Mouse (Mus musculus): ENCODE results near the gene Pik3r1. TPM values are rescaled to one million over a fixed set of nuclear protein-coding genes. Genes with fewer than 3 reads are reported as not detected.

Gene Pik3r1
- polyA plus RNA-seq (2015; fragmentation: Nextera tagmentation; extraction: Ambion mirVana): 22.8 and 28.6 TPM in 2 replicates

DNA sequence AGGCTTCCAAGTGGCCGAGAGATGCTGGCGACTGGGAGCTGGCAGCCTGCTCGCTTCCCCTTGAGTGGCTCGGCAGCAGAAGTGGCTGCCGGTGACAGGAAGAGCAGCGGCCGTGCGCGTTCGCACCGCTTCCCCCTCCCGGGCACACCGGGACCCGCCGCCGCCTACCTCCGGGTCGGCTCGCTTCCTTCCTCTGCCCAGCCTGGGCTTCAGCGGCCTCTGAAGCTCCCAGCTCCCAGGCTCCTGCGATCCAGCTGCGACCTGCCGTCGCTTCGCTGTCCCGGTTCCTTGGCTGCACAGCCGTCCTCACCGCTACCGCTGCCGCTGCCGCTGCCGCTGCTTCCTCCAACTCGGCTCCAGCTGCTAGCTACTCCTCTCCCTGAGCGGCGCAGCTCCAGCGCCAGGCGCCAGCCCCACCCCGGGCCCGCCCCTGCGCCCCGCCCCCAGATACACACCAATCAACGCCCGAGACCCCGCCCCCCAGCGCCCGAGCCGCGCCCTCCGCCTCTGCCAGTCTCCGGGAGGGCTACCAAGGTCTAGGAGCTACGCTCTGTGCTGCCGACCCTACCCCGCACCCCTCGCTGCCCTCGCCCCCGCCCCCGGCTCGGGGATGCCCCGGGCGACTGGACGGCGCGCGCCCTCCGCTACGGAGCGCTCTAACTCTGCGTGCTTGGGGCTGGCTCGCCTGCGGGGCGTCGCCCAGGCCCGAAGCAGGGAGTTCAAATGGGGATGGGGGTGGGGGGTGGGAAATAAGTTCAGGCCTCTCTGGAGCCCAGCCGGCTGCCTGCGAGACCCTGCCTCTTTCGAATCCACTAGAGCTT lies at the start of gene Pik3r1:
Pik3r1 (minus strand) TSS at position 409 of the 821 bp plus-strand sequence.
- peak within 1 kb of the TSS; percentile 85 for H3K9ac ChIP-seq
- H3K9me3 ChIP-seq: no peaks in the 10 kb centered on the region
- peak within 1 kb of the TSS; percentile 78 for H3K4me3 ChIP-seq
- H3K4me1 ChIP-seq: peaks cover 36% of the 10 kb centered on the region
- H3K27me3 ChIP-seq: no peaks in the 10 kb centered on the region
- ATAC-seq (ENCODE audit: borderline replicate concordance, extremely low read depth, low FRiP score, low TSS enrichment): peak; percentile 97
- peak within 1 kb of the TSS; percentile 91 for H3K4me2 ChIP-seq
- H3K27ac ChIP-seq: peak within 1 kb of the TSS; percentile 97
- WGBS: under 1% methylated on average over 57 of the region's 76 CpGs
- H3K36me3 ChIP-seq: no peaks in the 10 kb centered on the region

DNA sequence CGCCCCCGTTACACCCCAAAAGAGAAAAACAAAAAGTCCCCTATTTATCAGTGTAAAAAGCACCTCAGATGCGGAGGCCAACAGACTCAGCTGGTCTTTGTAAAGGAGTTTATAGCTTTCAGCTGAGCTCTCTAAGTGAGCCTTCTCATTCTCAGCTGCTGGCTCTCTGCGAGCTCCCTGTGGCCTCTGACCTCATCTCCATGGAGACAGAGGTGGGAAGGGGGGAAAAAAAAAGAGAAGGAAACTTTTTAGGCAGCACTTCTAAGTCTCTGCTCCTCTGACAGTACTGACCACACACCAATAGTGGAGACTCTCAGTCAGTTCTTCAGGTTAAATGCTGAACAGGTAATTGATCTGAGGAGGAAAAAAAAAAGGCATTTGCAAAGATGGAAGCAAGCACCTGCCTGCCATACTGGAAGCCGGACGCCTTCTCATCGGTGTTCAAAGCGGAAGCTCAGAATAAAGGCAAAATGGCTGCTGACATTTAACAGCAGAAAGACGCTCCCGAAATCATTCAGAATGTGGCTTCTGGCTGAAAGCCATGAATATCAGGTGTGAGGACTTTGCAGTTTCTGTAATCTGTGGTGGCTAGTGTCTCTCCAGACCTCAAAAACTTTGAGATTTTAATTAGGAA lies 45.4 kb upstream of the Pik3r1 start:
- ATAC-seq (ENCODE audit: borderline replicate concordance, extremely low read depth, low FRiP score, low TSS enrichment): no peak
- Histone ChIP-seq H3K27me3 (no peaks in the 10 kb centered on the region), H3K36me3 (no peaks in the 10 kb centered on the region), H3K4me2 (no peak overlapping the region), H3K4me3 (no peak overlapping the region), H3K9ac (no peak overlapping the region), H3K27ac (no peak overlapping the region), H3K9me3 (no peaks in the 10 kb centered on the region), H3K4me1 (peaks cover 11% of the 10 kb centered on the region)
- WGBS: 28% methylated on average over 10 of the region's 10 CpGs

DNA sequence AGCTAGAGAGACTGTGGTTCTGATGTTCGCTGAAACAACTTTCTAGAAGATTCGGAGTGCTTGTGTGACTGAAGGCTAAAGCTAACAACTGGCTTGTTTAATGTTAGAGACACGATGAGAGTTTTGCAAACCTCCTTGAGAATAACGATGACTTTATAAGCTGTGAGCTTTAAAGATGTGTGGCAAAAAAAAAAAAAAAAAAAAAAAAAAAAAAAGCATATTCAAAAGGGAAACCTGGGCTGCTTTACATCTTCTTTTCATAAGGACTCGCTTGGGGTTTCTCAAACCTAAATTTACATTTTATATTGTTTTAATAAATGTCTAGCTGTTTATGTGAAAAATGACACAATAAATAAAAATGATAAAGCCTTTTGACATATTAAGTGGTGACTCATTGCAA lies 44.3 kb upstream of the Pik3r1 start:
- no peak for ATAC-seq (ENCODE audit: borderline replicate concordance, extremely low read depth, low FRiP score, low TSS enrichment)
- 48% methylated on average over 5 of the region's 5 CpGs for WGBS
- no peaks in the 10 kb centered on the region for H3K36me3 ChIP-seq
- no peak overlapping the region for H3K4me3 ChIP-seq
- H3K27me3 ChIP-seq: no peaks in the 10 kb centered on the region
- no peak overlapping the region for H3K9ac ChIP-seq
- H3K4me2 ChIP-seq: peak overlapping the region; percentile 22; the same call in 1 of the 2 replicates
- H3K27ac ChIP-seq: no peak overlapping the region
- peaks cover 11% of the 10 kb centered on the region for H3K4me1 ChIP-seq
- no peaks in the 10 kb centered on the region for H3K9me3 ChIP-seq

DNA sequence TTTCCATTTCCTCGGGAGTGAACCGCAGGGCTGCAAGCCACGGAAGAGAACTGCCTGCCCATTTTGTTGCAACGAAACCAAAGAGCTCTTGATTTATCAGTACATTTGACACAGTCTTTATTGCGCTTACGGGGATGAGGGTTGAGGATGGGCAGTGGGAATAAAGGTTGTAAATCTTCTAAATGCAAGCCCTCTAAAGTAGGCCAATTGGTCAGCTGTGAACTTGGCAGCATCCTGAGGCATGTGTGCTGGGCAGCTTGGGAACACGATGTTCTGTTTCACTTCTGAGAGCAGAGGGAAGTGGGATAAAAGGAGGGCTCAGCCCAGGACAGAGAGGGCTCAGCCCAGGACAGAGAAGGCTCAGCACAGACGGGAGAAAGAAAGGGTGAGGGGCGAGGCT lies 43.9 kb upstream of the Pik3r1 start:
- H3K4me3 ChIP-seq: no peak overlapping the region
- peaks cover 11% of the 10 kb centered on the region for H3K4me1 ChIP-seq
- no peak overlapping the region for H3K27ac ChIP-seq
- no peak overlapping the region for H3K9ac ChIP-seq
- WGBS: 56% methylated on average over 9 of the region's 9 CpGs
- ATAC-seq (ENCODE audit: borderline replicate concordance, extremely low read depth, low FRiP score, low TSS enrichment): peak; percentile 57; the same call in 1 of the 2 replicates
- H3K9me3 ChIP-seq: no peaks in the 10 kb centered on the region
- H3K4me2 ChIP-seq: peak overlapping the region; percentile 22
- H3K36me3 ChIP-seq: no peaks in the 10 kb centered on the region
- H3K27me3 ChIP-seq: no peaks in the 10 kb centered on the region

DNA sequence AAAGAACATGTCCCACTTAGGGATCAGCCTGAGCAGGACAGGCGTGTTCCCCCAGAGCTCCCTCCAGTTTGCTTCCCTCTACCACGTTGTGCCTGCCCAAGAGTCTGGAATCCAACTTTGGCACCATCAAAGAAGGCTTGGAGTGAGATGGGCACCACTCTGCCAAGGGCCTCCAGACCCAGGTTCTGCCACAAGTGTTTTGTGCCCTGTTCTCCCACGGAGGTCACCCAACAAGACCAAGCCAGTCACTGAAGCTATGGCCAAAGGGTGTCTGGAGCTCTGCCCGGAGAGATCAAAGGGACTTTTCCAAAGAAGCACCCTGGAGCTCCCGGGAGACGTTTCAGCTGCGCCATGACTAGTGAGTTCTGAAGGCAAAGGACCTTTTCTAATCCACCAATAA lies 42.6 kb upstream of the Pik3r1 start:
- H3K27me3 ChIP-seq: no peaks in the 10 kb centered on the region
- peaks cover 11% of the 10 kb centered on the region for H3K4me1 ChIP-seq
- ATAC-seq (ENCODE audit: borderline replicate concordance, extremely low read depth, low FRiP score, low TSS enrichment): no peak
- H3K36me3 ChIP-seq: no peaks in the 10 kb centered on the region
- 81% methylated on average over 7 of the region's 7 CpGs for WGBS
- no peak overlapping the region for H3K9ac ChIP-seq
- H3K27ac ChIP-seq: no peak overlapping the region
- no peaks in the 10 kb centered on the region for H3K9me3 ChIP-seq
- no peak overlapping the region for H3K4me2 ChIP-seq
- H3K4me3 ChIP-seq: no peak overlapping the region

DNA sequence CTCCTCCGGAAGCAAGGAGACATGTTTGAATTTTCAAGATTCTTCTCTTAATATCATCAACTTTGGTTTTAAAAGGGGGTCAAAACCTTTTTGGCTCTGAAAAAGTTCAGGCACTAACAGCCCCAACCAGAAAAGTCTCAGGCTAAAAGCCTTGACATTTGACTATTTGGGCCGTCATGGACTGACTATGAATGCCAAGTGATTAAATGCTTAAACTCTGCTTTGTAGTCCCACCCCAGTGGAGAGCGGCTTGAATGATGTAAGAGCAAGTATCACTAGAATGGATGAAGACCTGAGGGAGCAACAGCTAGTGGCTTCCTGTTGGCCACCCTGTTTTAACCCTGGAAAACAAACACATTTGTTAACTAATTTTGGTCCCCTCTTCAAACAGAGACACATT lies 41.8 kb upstream of the Pik3r1 start:
- no peak for ATAC-seq (ENCODE audit: borderline replicate concordance, extremely low read depth, low FRiP score, low TSS enrichment)
- peaks cover 11% of the 10 kb centered on the region for H3K4me1 ChIP-seq
- H3K27ac ChIP-seq: no peak overlapping the region
- no peaks in the 10 kb centered on the region for H3K27me3 ChIP-seq
- WGBS: 82% methylated on average over 3 of the region's 3 CpGs
- H3K4me2 ChIP-seq: no peak overlapping the region
- H3K9me3 ChIP-seq: no peaks in the 10 kb centered on the region
- no peaks in the 10 kb centered on the region for H3K36me3 ChIP-seq
- no peak overlapping the region for H3K9ac ChIP-seq
- no peak overlapping the region for H3K4me3 ChIP-seq

DNA sequence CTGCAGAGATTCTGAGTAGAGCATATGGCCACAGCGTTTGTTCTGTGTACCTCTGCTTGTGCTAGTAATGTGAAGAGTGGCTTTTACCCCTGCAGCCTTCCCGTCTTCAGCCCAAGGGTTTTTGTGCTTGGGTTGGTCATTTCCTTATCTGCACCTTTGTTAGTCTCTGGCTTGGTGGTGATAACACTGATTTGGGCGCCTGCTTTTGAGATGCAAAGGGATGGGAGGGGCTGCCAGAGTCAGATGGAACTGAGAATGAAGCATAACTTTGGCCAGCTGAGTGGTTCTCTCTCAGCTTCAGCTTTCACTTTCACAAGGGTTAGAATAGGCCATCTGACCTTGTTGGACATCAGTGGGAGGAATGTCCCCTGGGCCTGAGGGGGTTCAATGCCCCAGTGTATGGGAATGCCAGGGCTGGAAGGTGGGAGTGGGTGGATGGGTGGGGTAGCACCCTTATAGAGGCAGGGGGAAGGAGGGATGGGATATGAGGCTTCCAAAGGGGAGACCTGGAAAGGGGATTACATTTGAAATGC lies 37.6 kb upstream of the Pik3r1 start:
- Histone ChIP-seq H3K9me3 (no peaks in the 10 kb centered on the region), H3K4me1 (peaks cover 16% of the 10 kb centered on the region), H3K27ac (no peak overlapping the region), H3K27me3 (no peaks in the 10 kb centered on the region), H3K36me3 (no peaks in the 10 kb centered on the region), H3K9ac (no peak overlapping the region), H3K4me3 (no peak overlapping the region), H3K4me2 (no peak overlapping the region)
- ATAC-seq (ENCODE audit: borderline replicate concordance, extremely low read depth, low FRiP score, low TSS enrichment): no peak
- 46% methylated on average over 3 of the region's 3 CpGs for WGBS

DNA sequence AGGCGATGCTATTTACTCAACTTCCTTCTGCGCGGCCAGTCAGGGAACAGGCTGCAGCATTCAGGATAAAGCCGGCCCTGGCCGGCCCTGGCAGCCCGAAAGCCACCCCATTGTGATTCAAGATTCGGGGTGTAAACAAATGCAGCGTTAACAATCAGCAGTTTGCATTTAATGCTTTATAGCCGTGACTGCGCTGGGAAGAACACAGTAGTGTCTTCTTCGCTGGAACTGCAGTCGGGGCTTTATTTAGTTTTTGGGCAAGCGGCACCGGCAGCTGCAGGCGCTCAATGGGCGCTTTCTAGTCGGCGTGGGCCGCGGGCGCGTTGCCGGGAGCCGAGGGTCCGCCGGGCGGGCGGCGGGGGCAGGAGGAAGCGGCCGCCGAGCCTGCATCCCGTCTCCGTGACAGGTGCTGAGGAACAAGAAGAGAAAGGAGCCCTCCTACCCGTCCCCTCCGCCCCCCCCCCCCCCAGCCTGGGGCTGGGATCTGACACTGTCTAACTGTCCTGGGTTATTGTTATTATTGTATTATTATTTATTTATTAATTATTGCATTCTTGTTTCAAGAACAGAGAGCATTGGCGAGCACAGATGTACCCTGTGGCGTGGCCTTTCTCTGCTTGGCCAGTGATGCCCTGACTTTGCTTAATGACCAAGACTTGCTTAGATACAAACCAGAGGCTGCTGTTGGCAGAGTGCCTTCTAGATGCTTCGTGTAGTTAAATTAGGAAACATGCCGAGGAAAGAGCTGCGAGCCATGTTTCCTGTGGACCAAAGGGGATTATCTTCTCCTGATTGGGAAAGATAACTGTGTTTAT lies 33.6 kb upstream of the Pik3r1 start:
- H3K9me3 ChIP-seq: no peaks in the 10 kb centered on the region
- H3K27ac ChIP-seq: peak overlapping the region; percentile 63
- WGBS: 2% methylated on average over 41 of the region's 41 CpGs
- H3K27me3 ChIP-seq: no peaks in the 10 kb centered on the region; the same call in 1 of the 2 replicates
- peaks cover 16% of the 10 kb centered on the region for H3K4me1 ChIP-seq
- no peaks in the 10 kb centered on the region for H3K36me3 ChIP-seq
- peak overlapping the region; percentile 78 for H3K4me2 ChIP-seq
- ATAC-seq (ENCODE audit: borderline replicate concordance, extremely low read depth, low FRiP score, low TSS enrichment): peak; percentile 80
- H3K9ac ChIP-seq: peak overlapping the region; percentile 51
- H3K4me3 ChIP-seq: peak overlapping the region; percentile 44

DNA sequence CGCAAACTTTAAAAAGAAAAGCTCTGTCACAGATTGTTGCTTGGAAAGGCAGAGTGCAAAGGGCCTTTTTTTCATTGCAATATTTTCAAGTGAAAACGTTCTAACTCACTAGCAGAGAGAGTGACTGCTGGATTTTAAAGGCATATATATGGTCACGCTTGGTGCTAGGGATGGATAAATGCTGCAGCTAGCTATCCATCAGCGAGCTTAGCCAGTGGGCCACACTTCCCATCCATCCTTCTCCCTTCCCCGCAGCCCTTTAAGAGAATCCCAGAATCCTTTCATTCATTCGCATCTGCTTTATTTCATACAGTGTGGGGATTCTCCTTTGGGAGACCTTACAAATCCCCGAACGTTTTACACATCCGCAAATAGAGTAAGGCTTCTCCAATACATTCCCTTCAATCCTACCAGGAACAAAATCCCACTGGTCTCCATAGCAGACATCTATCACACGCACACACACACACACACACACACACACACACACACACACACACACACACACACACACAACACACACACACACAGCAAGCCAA lies 32.9 kb upstream of the Pik3r1 start:
- 34% methylated on average over 10 of the region's 10 CpGs for WGBS
- Histone ChIP-seq H3K36me3 (no peaks in the 10 kb centered on the region), H3K9ac (peak overlapping the region; percentile 51; the same call in 1 of the 2 replicates), H3K27me3 (no peaks in the 10 kb centered on the region; the same call in 1 of the 2 replicates), H3K4me3 (peak overlapping the region; percentile 44), H3K9me3 (no peaks in the 10 kb centered on the region), H3K4me1 (peaks cover 16% of the 10 kb centered on the region), H3K27ac (peak overlapping the region; percentile 63; the same call in 1 of the 2 replicates), H3K4me2 (peak overlapping the region; percentile 78)
- ATAC-seq (ENCODE audit: borderline replicate concordance, extremely low read depth, low FRiP score, low TSS enrichment): no peak; the same call in 1 of the 2 replicates

DNA sequence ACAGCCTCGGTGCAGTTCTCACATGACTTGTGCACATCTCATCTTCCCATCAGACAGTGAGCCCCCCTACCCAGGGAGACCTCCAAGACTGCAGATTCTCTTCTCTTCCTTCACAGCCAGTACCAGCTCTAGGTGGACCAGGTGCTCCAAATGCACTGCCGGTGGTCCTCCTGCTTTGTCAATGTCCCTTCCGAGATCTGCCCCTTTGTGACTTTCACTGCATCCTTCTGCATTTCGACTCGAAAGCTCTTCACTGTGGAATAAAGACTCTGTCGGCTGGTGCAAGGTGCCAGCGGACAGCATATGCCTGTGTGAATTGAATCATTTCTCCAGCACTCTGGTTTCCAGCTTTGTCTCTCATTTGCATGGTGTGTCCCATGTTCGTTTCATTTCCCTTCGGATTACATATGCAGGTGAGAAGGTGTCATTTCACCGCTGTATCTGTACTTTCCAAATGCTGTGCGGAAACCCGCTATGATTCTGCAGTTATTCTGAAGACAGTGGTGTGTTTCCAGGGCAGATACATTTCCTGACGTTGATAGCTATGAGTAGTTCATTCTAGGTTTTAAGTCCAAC lies 32.1 kb upstream of the Pik3r1 start:
- H3K4me2 ChIP-seq: no peak overlapping the region
- no peak overlapping the region for H3K27ac ChIP-seq
- ATAC-seq (ENCODE audit: borderline replicate concordance, extremely low read depth, low FRiP score, low TSS enrichment): no peak
- H3K27me3 ChIP-seq: no peaks in the 10 kb centered on the region; the same call in 1 of the 2 replicates
- no peak overlapping the region for H3K4me3 ChIP-seq
- peaks cover 16% of the 10 kb centered on the region for H3K4me1 ChIP-seq
- H3K9ac ChIP-seq: no peak overlapping the region
- H3K9me3 ChIP-seq: no peaks in the 10 kb centered on the region
- no peaks in the 10 kb centered on the region for H3K36me3 ChIP-seq
- 88% methylated on average over 13 of the region's 13 CpGs for WGBS

DNA sequence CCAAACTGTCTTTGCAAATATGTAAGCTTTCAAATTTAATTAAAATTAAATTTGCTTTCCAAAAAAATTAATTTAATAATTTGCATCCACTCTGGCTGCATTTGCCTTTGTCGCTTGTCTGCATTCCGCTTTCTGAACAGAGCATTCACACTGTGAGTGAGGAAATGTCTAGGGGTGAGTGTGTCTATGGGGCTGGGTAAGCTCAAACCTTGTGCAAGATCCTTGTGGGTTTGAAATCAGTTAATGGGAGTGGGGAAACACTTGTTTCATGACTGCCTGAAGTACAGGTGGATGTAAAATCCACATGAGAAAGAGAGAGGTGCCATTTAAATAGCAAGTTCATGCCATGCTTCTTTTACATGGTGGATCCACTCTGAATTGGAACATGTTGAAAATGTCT lies 31.3 kb upstream of the Pik3r1 start:
- WGBS: 97% methylated on average over 2 of the region's 2 CpGs

More for the DNA sequence above, 31.3 kb upstream of the Pik3r1 start:
- ATAC-seq (ENCODE audit: borderline replicate concordance, extremely low read depth, low FRiP score, low TSS enrichment): no peak
- peaks cover 16% of the 10 kb centered on the region for H3K4me1 ChIP-seq
- no peaks in the 10 kb centered on the region for H3K36me3 ChIP-seq
- no peak overlapping the region for H3K4me2 ChIP-seq
- no peaks in the 10 kb centered on the region for H3K9me3 ChIP-seq
- no peak overlapping the region for H3K27ac ChIP-seq
- H3K27me3 ChIP-seq: no peaks in the 10 kb centered on the region; the same call in 1 of the 2 replicates
- H3K9ac ChIP-seq: no peak overlapping the region
- no peak overlapping the region for H3K4me3 ChIP-seq

Measured in lung, embryonic 15.5 days (tissue).